Mouse (Mus musculus): ENCODE measurements around the gene 9130213A22Rik.

The 9130213A22Rik gene

GRCm38 (mm10) chr11:69106842-69107241, 15.5 kb downstream of the 9130213A22Rik start:
- no peak for DNase-seq (ENCODE audit: inconsistent ontology term)

- DNase-seq (ENCODE audit: inconsistent ontology term), result no peak
These were observed 16.1 kb downstream of the 9130213A22Rik start for GRCm38 (mm10) chr11:69106299-69106698.

- DNase-seq (ENCODE audit: inconsistent ontology term), result no peak
These were observed 16.6 kb downstream of the 9130213A22Rik start for GRCm38 (mm10) chr11:69105796-69106195.

- DNase-seq (ENCODE audit: inconsistent ontology term), result no peak
These were observed 17.2 kb downstream of the 9130213A22Rik start for GRCm38 (mm10) chr11:69105227-69105626.

- no peak for DNase-seq (ENCODE audit: inconsistent ontology term)
These were observed 17.9 kb downstream of the 9130213A22Rik start for GRCm38 (mm10) chr11:69104487-69104886.

GRCm38 (mm10) chr11:69103531-69104435, 18.6 kb downstream of the 9130213A22Rik start:
- no peak for DNase-seq (ENCODE audit: inconsistent ontology term)

- DNase-seq (ENCODE audit: inconsistent ontology term), result no peak
These were observed 19.3 kb downstream of the 9130213A22Rik start for GRCm38 (mm10) chr11:69103121-69103520.

- no peak for DNase-seq (ENCODE audit: inconsistent ontology term)
These were observed 20.0 kb downstream of the 9130213A22Rik start for GRCm38 (mm10) chr11:69102403-69102725.

GRCm38 (mm10) chr11:69101604-69102402, 20.6 kb downstream of the 9130213A22Rik start:
- DNase-seq (ENCODE audit: inconsistent ontology term), result no peak

- no peak for DNase-seq (ENCODE audit: inconsistent ontology term)
These were observed 21.6 kb downstream of the 9130213A22Rik start for GRCm38 (mm10) chr11:69100639-69101360.

GRCm38 (mm10) chr11:69099915-69100345, 22.5 kb downstream of the 9130213A22Rik start:
- DNase-seq (ENCODE audit: inconsistent ontology term), result peak; percentile 95

GRCm38 (mm10) chr11:69099177-69099914, 23.0 kb downstream of the 9130213A22Rik start:
- no peak for DNase-seq (ENCODE audit: inconsistent ontology term)

GRCm38 (mm10) chr11:69098762-69099091, 23.7 kb downstream of the 9130213A22Rik start:
- DNase-seq (ENCODE audit: inconsistent ontology term), result peak; percentile 100

GRCm38 (mm10) chr11:69098039-69098761, 24.2 kb downstream of the 9130213A22Rik start:
- DNase-seq (ENCODE audit: inconsistent ontology term), result no peak

GRCm38 (mm10) chr11:69096987-69097900, 25.1 kb downstream of the 9130213A22Rik start:
- DNase-seq (ENCODE audit: inconsistent ontology term), result peak; percentile 100

- DNase-seq (ENCODE audit: inconsistent ontology term), result no peak
These were observed 25.9 kb downstream of the 9130213A22Rik start for GRCm38 (mm10) chr11:69096360-69096986.

GRCm38 (mm10) chr11:69095511-69096231, 26.7 kb downstream of the 9130213A22Rik start:
- DNase-seq (ENCODE audit: inconsistent ontology term), result peak; percentile 69

GRCm38 (mm10) chr11:69094697-69095429, 27.5 kb downstream of the 9130213A22Rik start, which contains the start of gene Per1:
Per1 (plus strand) TSS chr11:69095217.
- DNase-seq (ENCODE audit: inconsistent ontology term), result peak; percentile 100

Measured in Muller cell, postnatal 12 days (primary cell).